Comparison of ENCODE assay signal across 16 mouse cellular contexts in genomic region chr1:55179917-55180566, GRCm38 (mm10). TPM values are rescaled to one million over a fixed set of nuclear protein-coding genes. Genes with fewer than 3 reads are reported as not detected.
DNase-seq lines count a peak whose midpoint lies in the region; ATAC-seq and TF ChIP-seq lines count a peak whose summit lies in the region.
"Had no signal": no experiment of that assay in that cellular context is flagged by ENCODE, and none has a peak within 500 bp of the region (broad histone marks: within the 10 kb centered on the region; RNA-seq: fewer than 3 reads in every experiment).

No protein-coding gene starts in this region.

- peak; percentile 41; the same call in 1 of the 2 replicates for TF ChIP-seq CTCF in intestine, postnatal 0 days (IDR thresholded peaks at IDR 0.05; ENCODE audit: low read depth)
- 0 out of 2 replicates have a peak, but pooled peaks have one; percentile 17 for TF ChIP-seq CTCF in lung, embryonic 14.5 days (IDR thresholded peaks at IDR 0.05; ENCODE audit: low read depth)
- TF ChIP-seq CTCF in small intestine, adult 2 months (IDR thresholded peaks at IDR 0.05; ENCODE audit: extremely low read depth, insufficient read length, insufficient replicate concordance, low read depth, low read length): peak; percentile 26; the same call in 1 of the 2 replicates

- no peaks in the 10 kb centered on the region for H3K27me3 ChIP-seq in intestine, postnatal 0 days (replicated peaks; ENCODE audit: control insufficient read depth, insufficient read depth, low read length)
- H3K27me3 ChIP-seq in intestine, embryonic 15.5 days (replicated peaks): no peaks in the 10 kb centered on the region
- H3K27me3 ChIP-seq in lung, embryonic 14.5 days (ENCODE audit: insufficient read depth, low read length): no peaks in the 10 kb centered on the region
- H3K27me3 ChIP-seq in small intestine, adult 2 months (ENCODE audit: control insufficient read depth, insufficient read depth, low read length): no peaks in the 10 kb centered on the region
- H3K27me3 ChIP-seq: hindbrain, embryonic 13.5 days; limb, embryonic 13.5 days had no signal

- H3K27ac ChIP-seq in intestine, postnatal 0 days (ENCODE audit: low read depth, low read length): no peak overlapping the region
- H3K27ac ChIP-seq in intestine, embryonic 15.5 days: no peak overlapping the region
- H3K27ac ChIP-seq in lung, embryonic 14.5 days (ENCODE audit: low read depth): no peak overlapping the region
- H3K27ac ChIP-seq in small intestine, adult 2 months (ENCODE audit: insufficient read depth, low read depth, low read length): no peak overlapping the region
- H3K27ac ChIP-seq: forebrain, embryonic 10.5 days; hindbrain, embryonic 13.5 days; limb, embryonic 13.5 days had no signal

- no peak overlapping the region for H3K4me2 ChIP-seq in intestine, postnatal 0 days (replicated peaks; ENCODE audit: low read depth)
- H3K4me2 ChIP-seq in intestine, embryonic 15.5 days (replicated peaks): no peak overlapping the region
- H3K4me2 ChIP-seq in lung, embryonic 14.5 days: no peak overlapping the region
- H3K4me2 ChIP-seq: hindbrain, embryonic 13.5 days; limb, embryonic 13.5 days; midbrain, embryonic 11.5 days had no signal

- H3K9me3 ChIP-seq in intestine, postnatal 0 days (ENCODE audit: control insufficient read depth): no peaks in the 10 kb centered on the region
- no peaks in the 10 kb centered on the region for H3K9me3 ChIP-seq in intestine, embryonic 15.5 days
- no peaks in the 10 kb centered on the region for H3K9me3 ChIP-seq in lung, embryonic 14.5 days (ENCODE audit: low read depth, low read length)

- peaks cover 9% of the 10 kb centered on the region for H3K36me3 ChIP-seq in intestine, postnatal 0 days (ENCODE audit: control insufficient read depth, insufficient read depth)
- H3K36me3 ChIP-seq in intestine, embryonic 15.5 days: peaks cover 4% of the 10 kb centered on the region; the same call in 1 of the 2 replicates
- peaks cover 12% of the 10 kb centered on the region; the same call in 1 of the 2 replicates for H3K36me3 ChIP-seq in lung, embryonic 14.5 days (ENCODE audit: insufficient read depth)
- H3K36me3 ChIP-seq in small intestine, adult 2 months (ENCODE audit: control insufficient read depth, insufficient read depth, low read length): peaks cover 2% of the 10 kb centered on the region; the same call in 1 of the 2 replicates

- no peak for ATAC-seq in intestine, postnatal 0 days
- no peak for ATAC-seq in intestine, embryonic 15.5 days
- no peak for ATAC-seq in lung, embryonic 14.5 days (ENCODE audit: insufficient read depth)

- no peaks in the 10 kb centered on the region for H3K4me1 ChIP-seq in intestine, postnatal 0 days (replicated peaks; ENCODE audit: control insufficient read depth, insufficient read depth, low read length)
- H3K4me1 ChIP-seq in intestine, embryonic 15.5 days (replicated peaks): no peaks in the 10 kb centered on the region
- H3K4me1 ChIP-seq in lung, embryonic 14.5 days (ENCODE audit: insufficient read depth): no peaks in the 10 kb centered on the region
- H3K4me1 ChIP-seq in small intestine, adult 2 months (ENCODE audit: control insufficient read depth, insufficient read depth, insufficient read length, low read length): no peaks in the 10 kb centered on the region
- H3K4me1 ChIP-seq: forebrain, embryonic 10.5 days; hindbrain, embryonic 13.5 days; limb, embryonic 13.5 days had no signal

- DNase-seq in lung, embryonic 14.5 days: no peak
- no peak for DNase-seq in lung, postnatal 4 days
- DNase-seq in R1 (ENCODE audit: low read depth, low spot score): peak; percentile 71
- DNase-seq in urinary bladder, postnatal 4 days (ENCODE audit: low spot score in 2 of 2): no peak
- no peak for DNase-seq in urinary bladder, adult 18-20 months (ENCODE audit: low spot score in 2 of 2)
- DNase-seq: cerebellum, adult 8-10 months; kidney, adult 8-10 months; lung, postnatal 10 days; spleen, adult 18-20 months had no signal

- 85% methylated on average over 5 of the region's 5 CpGs for WGBS in intestine, postnatal 0 days
- WGBS in intestine, embryonic 15.5 days: 78% methylated on average over 5 of the region's 5 CpGs
- 75% methylated on average over 5 of the region's 5 CpGs for WGBS in lung, embryonic 14.5 days
- WGBS in small intestine, adult 2 months: 88% methylated on average over 5 of the region's 5 CpGs

- H3K4me3 ChIP-seq in intestine, postnatal 0 days (ENCODE audit: low read depth, low read length): no peak overlapping the region
- H3K4me3 ChIP-seq in intestine, embryonic 15.5 days (replicated peaks): no peak overlapping the region
- H3K4me3 ChIP-seq in lung, embryonic 14.5 days (ENCODE audit: low read depth, low read length): no peak overlapping the region
- H3K4me3 ChIP-seq in small intestine, adult 2 months (ENCODE audit: low read depth, low read length): no peak overlapping the region
- H3K4me3 ChIP-seq: forebrain, embryonic 10.5 days; hindbrain, embryonic 13.5 days; limb, embryonic 13.5 days had no signal

- no peak for TF ChIP-seq POLR2A in small intestine, adult 2 months (IDR thresholded peaks at IDR 0.05; ENCODE audit: low read depth, low read length)

- no peak overlapping the region for H3K9ac ChIP-seq in intestine, postnatal 0 days (ENCODE audit: low read depth, low read length)
- H3K9ac ChIP-seq in intestine, embryonic 15.5 days: no peak overlapping the region
- H3K9ac ChIP-seq in lung, embryonic 14.5 days: no peak overlapping the region
- H3K9ac ChIP-seq: hindbrain, embryonic 13.5 days; limb, embryonic 13.5 days had no signal

RNA-seq across cellular contexts. Expression of gene Rftn2, which starts 46.5 kb away (rescaled TPM):
- polyA plus RNA-seq in intestine, postnatal 0 days (2015; fragmentation: Nextera tagmentation; extraction: Ambion mirVana): 2.8 and 3.4 TPM in 2 replicates
- polyA plus RNA-seq in intestine, embryonic 15.5 days (2015; fragmentation: Nextera tagmentation; extraction: Ambion mirVana): 8.5 and 9.8 TPM in 2 replicates
- 12.1 and 12.6 TPM in 2 replicates for polyA plus RNA-seq in lung, embryonic 14.5 days (2014; fragmentation: Nextera tagmentation; extraction: Ambion mirVana)
- 0.53 and 0.85 TPM in 2 replicates for polyA plus RNA-seq in small intestine, adult 2 months (2012; rRNA removed)

RNA-seq across cellular contexts. Expression of gene Mob4, which starts 49.0 kb away (rescaled TPM):
- polyA plus RNA-seq in intestine, postnatal 0 days (2015; fragmentation: Nextera tagmentation; extraction: Ambion mirVana): 87.1 and 95.3 TPM in 2 replicates
- polyA plus RNA-seq in intestine, embryonic 15.5 days (2015; fragmentation: Nextera tagmentation; extraction: Ambion mirVana): 143 and 152 TPM in 2 replicates
- 141 TPM in 2 replicates for polyA plus RNA-seq in lung, embryonic 14.5 days (2014; fragmentation: Nextera tagmentation; extraction: Ambion mirVana)
- 1.6 and 2.8 TPM in 2 replicates for polyA plus RNA-seq in small intestine, adult 2 months (2012; rRNA removed)

RNA-seq across cellular contexts. Expression of gene Mars2, which starts 56.9 kb away (rescaled TPM):
- 1.7 and 1.9 TPM in 2 replicates for polyA plus RNA-seq in intestine, postnatal 0 days (2015; fragmentation: Nextera tagmentation; extraction: Ambion mirVana)
- 5.2 and 5.3 TPM in 2 replicates for polyA plus RNA-seq in intestine, embryonic 15.5 days (2015; fragmentation: Nextera tagmentation; extraction: Ambion mirVana)
- 2.9 and 3.3 TPM in 2 replicates for polyA plus RNA-seq in lung, embryonic 14.5 days (2014; fragmentation: Nextera tagmentation; extraction: Ambion mirVana)
- 1.4 and 1.7 TPM in 2 replicates for polyA plus RNA-seq in small intestine, adult 2 months (2012; rRNA removed)

Comparison
In these comparisons a context has a peak if more than half of its experiments do, and no peak if none do; other contexts are left out.
1. RNA of gene Mob4, which starts 49.0 kb away (polyA plus RNA-seq): 143 to 152 TPM in intestine, embryonic 15.5 days, 141 TPM in lung, embryonic 14.5 days and 87.1 to 95.3 TPM in intestine, postnatal 0 days; 1.6 to 2.8 TPM in small intestine, adult 2 months; every median in the first group is over 10 times any median in the second.
2. Peak in every context shown above with its lines, with median percentiles within 50 percentile points of each other: CTCF ChIP-seq.